In genomic region chr11:53331121-53331520, GRCm38 (mm10) we compare ENCODE assay signal across 21 mouse cellular contexts.
"Had no signal": no experiment of that assay in that cellular context is flagged by ENCODE, and none has a peak within 500 bp of the region (broad histone marks: within the 10 kb centered on the region; RNA-seq: fewer than 3 reads in every experiment).

No protein-coding gene starts in this region.

- H3K9me3 ChIP-seq: heart, embryonic 12.5 days; hindbrain, embryonic 10.5 days; hindbrain, embryonic 12.5 days; limb, embryonic 13.5 days; limb, embryonic 15.5 days had no signal

- ATAC-seq: forebrain, embryonic 16.5 days; hindbrain, embryonic 16.5 days; intestine, embryonic 16.5 days had no signal

- H3K4me3 ChIP-seq: heart, adult 2 months; heart, embryonic 12.5 days; hindbrain, embryonic 10.5 days; hindbrain, embryonic 12.5 days; layer of hippocampus, adult 2 months; limb, embryonic 13.5 days; limb, embryonic 15.5 days had no signal

- H3K4me1 ChIP-seq: hindbrain, embryonic 12.5 days; limb, embryonic 13.5 days; limb, embryonic 15.5 days had no signal

- DNase-seq: gastrocnemius, postnatal 25 days; heart, adult 2 months; heart, postnatal 10 days; heart, postnatal 4 days; kidney, adult 18-20 months; kidney, adult 8-10 months; kidney, postnatal 10 days; kidney, postnatal 25 days; kidney, postnatal 4 days; layer of hippocampus, postnatal 36 days; left cerebral cortex, postnatal 4 days had no signal

- H3K27me3 ChIP-seq: heart, embryonic 12.5 days; hindbrain, embryonic 12.5 days; limb, embryonic 13.5 days; limb, embryonic 15.5 days had no signal

- H3K4me2 ChIP-seq: heart, embryonic 12.5 days; hindbrain, embryonic 12.5 days; hindbrain, embryonic 14.5 days; limb, embryonic 13.5 days; limb, embryonic 15.5 days had no signal

- H3K27ac ChIP-seq: heart, adult 2 months; hindbrain, embryonic 10.5 days; hindbrain, embryonic 12.5 days; hindbrain, embryonic 14.5 days; layer of hippocampus, adult 2 months; limb, embryonic 13.5 days; limb, embryonic 15.5 days had no signal

- H3K9ac ChIP-seq: heart, embryonic 12.5 days; hindbrain, embryonic 12.5 days; hindbrain, embryonic 14.5 days; limb, embryonic 13.5 days; limb, embryonic 15.5 days had no signal
